Mouse (Mus musculus) limb, embryonic 14.5 days (tissue): ENCODE data around the gene Babam2. TPM values are rescaled to one million over a fixed set of nuclear protein-coding genes. Genes with fewer than 3 reads are reported as not detected.

ENCODE experiments used
- ATAC-seq: fragments of 200-750 bp; cut with Nextera tagmentation; 2 replicates; pipeline ENCODE4 v1.8.0; 2017; ENCODE audit warnings: low read depth, moderate number of reproducible peaks, moderate TSS enrichment; ENCODE audit not compliant: low FRiP score
- DNase-seq: peaks from one replicate; pipeline ENCODE4 v3.0.0-alpha.2; 2015; ENCODE audit warnings: low spot score
- H3K27ac ChIP-seq: fragments of 300-500 bp; sonication (generic); replicated peaks from 2 replicates; pipeline ENCODE4 v1.5.1; 2014; ENCODE audit warnings: low read depth, mild to moderate bottlenecking, low read length, moderate library complexity, mixed read lengths
- H3K27me3 ChIP-seq: fragments of 300-500 bp; sonication (generic); 2 replicates; pipeline ENCODE4 v1.6.1; 2014; ENCODE audit warnings: low read length, mixed read lengths; ENCODE audit not compliant: control insufficient read depth, insufficient read depth
- H3K36me3 ChIP-seq: fragments of 300-500 bp; sonication (generic); 2 replicates; pipeline ENCODE4 v1.6.1; 2014; ENCODE audit warnings: mild to moderate bottlenecking, low read length, moderate library complexity, mixed read lengths; ENCODE audit not compliant: control insufficient read depth, insufficient read depth
- H3K4me1 ChIP-seq: fragments of 300-500 bp; sonication (generic); 2 replicates; pipeline ENCODE4 v1.6.1; 2014; ENCODE audit warnings: antibody characterized with exemption, low read length, mixed read lengths; ENCODE audit not compliant: control insufficient read depth, insufficient read depth
- H3K4me2 ChIP-seq: fragments of 300-500 bp; sonication (generic); replicated peaks from 2 replicates; pipeline ENCODE4 v1.6.1; 2014; ENCODE audit warnings: low read depth, mild to moderate bottlenecking, low read length, moderate library complexity; ENCODE audit not compliant: severe bottlenecking
- H3K4me3 ChIP-seq: fragments of 300-500 bp; sonication (generic); replicated peaks from 2 replicates; pipeline ENCODE4 v1.5.1; 2014; ENCODE audit warnings: low read length
- H3K9ac ChIP-seq: fragments of 300-500 bp; sonication (generic); 2 replicates; pipeline ENCODE4 v1.6.1; 2014; ENCODE audit warnings: mild to moderate bottlenecking, low read depth, low read length, moderate library complexity; ENCODE audit not compliant: severe bottlenecking
- H3K9me3 ChIP-seq: fragments of 300-500 bp; sonication (generic); 2 replicates; pipeline ENCODE4 v1.6.1; 2016; ENCODE audit warnings: low read length; ENCODE audit not compliant: control insufficient read depth
- POLR2A ChIP-seq: fragments of 200-500 bp; IDR thresholded peaks from 2 replicates; pipeline ENCODE4 v1.8.0; 2012; ENCODE audit warnings: inconsistent platforms, mild to moderate bottlenecking, moderate library complexity, borderline replicate concordance; ENCODE audit not compliant: insufficient read depth, insufficient read length; ENCODE audit errors: extremely low read depth
- WGBS: fragments of 180-500 bp; shearing (Covaris S2); extraction: QIAGEN DNeasy Blood & Tissue Kit; methylation state at CpG from one replicate; pipeline ENCODE4 v1.1.7; 2014; 5-methylcytosine and 5-hydroxymethylcytosine counted together
- polyA plus RNA-seq, 2 experiments: library from polyadenylated mRNA; depleted of rRNA in 1 of 2; stranded (reverse) in 1 of 2; unstranded in 1 of 2; fragments of >200 nt; fragmentation: Nextera tagmentation in 1 of 2; extraction: Ambion mirVana in 1 of 2; gene quantifications; 2 replicates each; pipeline versions ENCODE4 v1.2.1 to v1.2.3; 2012 to 2014

Gene Babam2
- polyA plus RNA-seq, 2 experiments: 23.4 to 35.8 TPM

DNA sequence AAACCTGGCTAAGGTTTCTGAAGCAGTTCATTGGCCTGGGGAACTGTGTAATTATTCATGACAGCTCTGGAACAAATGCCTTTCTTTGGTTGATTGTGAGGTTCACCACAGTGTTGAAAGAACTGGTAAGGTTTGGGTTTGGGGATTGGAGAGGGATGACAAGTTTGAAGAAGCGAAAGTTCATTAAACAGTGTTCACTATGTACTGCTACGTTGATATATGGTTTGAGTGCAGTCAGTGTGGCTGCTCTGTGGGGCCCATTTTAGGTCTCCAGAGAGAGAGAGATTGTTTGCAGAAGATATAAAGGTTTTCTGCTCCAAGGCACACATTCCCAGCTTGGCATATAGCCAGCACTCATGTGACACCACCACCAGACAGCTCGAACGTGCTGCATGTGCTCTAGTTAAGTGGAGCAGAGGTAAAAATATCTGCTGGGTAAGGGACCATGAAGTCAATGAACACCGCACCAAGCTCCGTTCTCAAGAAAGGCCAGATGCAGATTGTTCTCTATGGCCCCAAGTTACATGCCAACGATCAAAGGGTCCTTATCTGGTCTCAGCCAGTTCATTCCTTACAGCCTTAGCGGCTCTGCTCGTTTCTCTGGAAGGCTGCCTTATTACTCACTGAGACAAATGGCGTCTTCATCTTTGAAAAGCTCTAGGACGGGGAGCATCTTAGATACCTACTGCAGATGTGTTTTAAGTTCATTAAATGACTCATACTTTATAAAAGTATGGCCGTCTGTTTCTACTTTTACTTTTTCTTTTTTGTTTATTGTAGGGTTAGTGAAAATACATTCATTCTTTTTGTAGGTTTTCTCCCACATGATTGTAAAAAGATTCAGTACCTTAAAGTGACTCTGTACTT lies 113.5 kb downstream of the Babam2 start:
- TF ChIP-seq POLR2A: no peak
- H3K4me1 ChIP-seq: no peaks in the 10 kb centered on the region
- ATAC-seq: no peak
- no peaks in the 10 kb centered on the region for H3K9me3 ChIP-seq
- no peak overlapping the region for H3K27ac ChIP-seq
- no peak overlapping the region for H3K9ac ChIP-seq
- H3K36me3 ChIP-seq: no peaks in the 10 kb centered on the region
- no peaks in the 10 kb centered on the region for H3K27me3 ChIP-seq
- DNase-seq: peak; percentile 40
- WGBS: 34% methylated on average over 12 of the region's 12 CpGs
- no peak overlapping the region for H3K4me3 ChIP-seq
- no peak overlapping the region for H3K4me2 ChIP-seq

DNA sequence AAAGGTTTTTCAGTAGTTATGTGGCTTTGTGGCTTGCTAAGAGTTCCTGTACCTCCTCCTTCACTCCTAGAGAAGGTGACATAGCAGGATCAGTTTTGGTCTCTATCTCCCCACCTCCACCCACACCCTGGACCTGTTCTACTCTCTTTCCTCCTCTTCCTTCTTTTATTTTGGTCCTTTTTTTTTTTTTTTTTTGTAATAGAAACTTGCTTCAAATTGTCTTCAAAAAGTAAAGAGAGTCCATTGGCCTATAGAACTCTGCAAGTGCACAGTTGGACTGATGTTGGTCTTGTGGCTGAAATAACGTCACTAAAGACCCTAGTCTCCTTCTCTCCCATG lies 114.1 kb downstream of the Babam2 start:
- Histone ChIP-seq H3K4me2 (no peak overlapping the region), H3K9ac (no peak overlapping the region), H3K9me3 (no peaks in the 10 kb centered on the region), H3K27me3 (no peaks in the 10 kb centered on the region), H3K4me3 (no peak overlapping the region), H3K36me3 (no peaks in the 10 kb centered on the region), H3K27ac (no peak overlapping the region), H3K4me1 (no peaks in the 10 kb centered on the region)
- ATAC-seq (no peak), DNase-seq (no peak)
- WGBS: 88% methylated on average over 1 of the region's 1 CpGs
- TF ChIP-seq POLR2A: no peak

DNA sequence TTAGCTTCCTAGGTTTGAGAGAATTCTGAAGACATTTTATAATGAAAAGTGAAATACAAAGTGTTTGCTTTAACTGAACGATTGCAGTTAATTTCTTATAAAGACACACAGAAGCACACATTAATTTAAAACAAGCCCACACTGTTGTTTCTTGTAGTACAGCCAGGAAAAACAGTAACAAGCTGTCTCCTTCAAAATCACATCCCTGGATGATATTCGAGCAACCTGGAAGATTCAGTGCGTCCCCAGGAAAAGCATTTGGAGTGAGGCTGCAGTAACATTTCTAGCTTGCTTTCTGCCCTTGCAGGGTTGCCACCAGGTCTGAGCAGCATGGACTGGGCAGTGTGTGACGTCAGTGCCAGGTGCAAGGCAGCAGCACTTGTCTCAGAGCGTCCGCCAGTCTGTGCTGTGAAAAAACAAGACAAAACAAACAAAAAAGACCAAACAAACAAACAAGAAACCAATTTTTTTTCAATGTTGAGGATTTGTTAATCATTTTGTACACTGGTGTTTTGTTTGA lies 115.7 kb downstream of the Babam2 start:
- Histone ChIP-seq H3K27ac (no peak overlapping the region), H3K36me3 (no peaks in the 10 kb centered on the region), H3K4me1 (no peaks in the 10 kb centered on the region), H3K9ac (no peak overlapping the region), H3K27me3 (no peaks in the 10 kb centered on the region), H3K4me3 (no peak overlapping the region), H3K4me2 (no peak overlapping the region), H3K9me3 (no peaks in the 10 kb centered on the region)
- ATAC-seq (no peak), DNase-seq (no peak)
- TF ChIP-seq POLR2A: no peak
- 78% methylated on average over 6 of the region's 6 CpGs for WGBS

DNA sequence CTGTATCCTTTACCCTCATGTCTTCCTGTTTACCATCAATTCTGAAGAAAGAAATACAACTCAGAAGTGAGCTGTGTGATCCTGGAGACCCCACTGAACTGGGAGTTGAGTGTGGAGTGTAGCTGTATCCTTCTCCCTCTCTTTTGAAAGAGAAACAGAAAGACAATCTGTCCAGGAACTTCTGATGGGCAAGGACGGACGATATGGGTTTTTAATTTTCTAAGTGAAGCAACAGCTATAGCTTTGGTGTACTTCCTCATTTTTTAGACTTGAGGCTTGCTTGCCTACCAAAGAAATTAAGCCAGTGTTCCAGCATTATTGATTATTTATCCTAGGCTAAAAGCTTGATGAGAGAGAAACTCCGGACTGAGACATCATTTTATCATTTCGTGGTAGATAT lies 116.6 kb downstream of the Babam2 start:
- no peak overlapping the region for H3K9ac ChIP-seq
- H3K4me3 ChIP-seq: no peak overlapping the region
- no peaks in the 10 kb centered on the region for H3K9me3 ChIP-seq
- DNase-seq (no peak), ATAC-seq (no peak)
- H3K4me2 ChIP-seq: no peak overlapping the region
- no peaks in the 10 kb centered on the region for H3K27me3 ChIP-seq
- WGBS: 90% methylated on average over 4 of the region's 4 CpGs
- TF ChIP-seq POLR2A: no peak
- H3K36me3 ChIP-seq: no peaks in the 10 kb centered on the region
- H3K27ac ChIP-seq: no peak overlapping the region
- H3K4me1 ChIP-seq: no peaks in the 10 kb centered on the region

DNA sequence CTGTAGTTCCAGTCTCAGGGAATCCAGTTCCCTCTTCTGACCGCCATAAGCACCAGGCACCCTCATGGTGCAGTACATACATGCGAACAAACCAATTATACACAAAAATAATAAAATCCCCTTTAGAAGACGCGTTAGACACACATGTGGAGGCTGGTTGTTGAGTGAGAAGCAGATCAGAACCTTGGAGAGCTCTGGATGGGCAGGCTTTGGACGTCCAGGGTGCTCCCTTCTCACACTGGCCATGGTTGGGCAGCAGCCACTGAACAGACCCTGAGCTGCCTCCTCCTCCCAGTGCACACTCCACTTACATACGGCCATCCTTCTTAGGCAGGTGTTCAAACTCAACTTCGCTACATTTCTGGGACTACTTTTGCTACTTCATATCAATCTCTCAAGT lies 117.6 kb downstream of the Babam2 start:
- ATAC-seq: no peak
- WGBS: 69% methylated on average over 7 of the region's 7 CpGs

More for the DNA sequence above, 117.6 kb downstream of the Babam2 start:
- Histone ChIP-seq H3K9ac (no peak overlapping the region), H3K4me2 (no peak overlapping the region), H3K4me1 (no peaks in the 10 kb centered on the region), H3K27me3 (no peaks in the 10 kb centered on the region), H3K9me3 (no peaks in the 10 kb centered on the region), H3K27ac (no peak overlapping the region), H3K36me3 (no peaks in the 10 kb centered on the region), H3K4me3 (no peak overlapping the region)
- no peak for TF ChIP-seq POLR2A
- peak; percentile 34 for DNase-seq
